In the genomic region with DNA sequence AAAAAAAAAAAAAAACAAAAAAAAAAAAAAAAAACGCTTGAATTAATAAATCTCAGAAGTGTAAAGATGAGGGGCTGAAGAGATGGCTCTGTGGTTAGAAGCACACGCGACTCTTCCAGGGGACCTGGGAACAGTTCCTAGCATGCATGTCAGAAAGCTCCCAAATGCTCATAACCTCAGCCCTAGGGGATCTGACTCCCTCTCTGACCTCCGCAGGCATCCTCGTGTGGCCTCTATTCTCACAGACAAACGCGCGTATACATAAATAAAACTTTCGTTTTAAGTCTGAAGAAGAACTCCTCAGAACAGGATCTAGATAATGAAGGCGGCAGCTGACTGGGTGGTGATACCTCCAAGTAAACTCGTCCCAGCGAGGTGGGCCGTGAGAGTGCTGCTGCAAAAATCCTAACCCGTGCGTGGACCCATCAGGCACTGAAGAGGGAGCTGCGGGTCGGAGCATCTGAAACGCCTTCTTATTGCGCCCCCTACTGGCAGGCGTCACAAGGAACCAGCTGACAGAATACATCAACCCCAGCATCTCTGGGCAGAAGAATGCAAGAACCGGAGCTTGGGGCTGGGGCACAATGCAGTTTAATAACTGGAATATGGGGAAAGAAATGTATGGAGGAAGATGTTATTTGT, we compare ENCODE assay signal across 8 mouse cellular contexts.
DNase-seq lines count a peak whose midpoint lies in the region; ATAC-seq and TF ChIP-seq lines count a peak whose summit lies in the region.

No protein-coding gene starts in this region.

- no peaks in the 10 kb centered on the region for H3K27me3 ChIP-seq in forebrain, embryonic 12.5 days
- H3K27me3 ChIP-seq in liver, embryonic 14.5 days (ENCODE audit: control insufficient read depth, insufficient read depth, low read length) = no peaks in the 10 kb centered on the region
- H3K27me3 ChIP-seq in neural tube, embryonic 12.5 days (replicated peaks) = no peaks in the 10 kb centered on the region

- no peak overlapping the region for H3K27ac ChIP-seq in forebrain, embryonic 12.5 days
- no peak overlapping the region for H3K27ac ChIP-seq in liver, embryonic 14.5 days
- H3K27ac ChIP-seq in neural tube, embryonic 12.5 days = no peak overlapping the region

- no peaks in the 10 kb centered on the region for H3K9me3 ChIP-seq in forebrain, embryonic 12.5 days
- no peaks in the 10 kb centered on the region for H3K9me3 ChIP-seq in liver, embryonic 14.5 days (ENCODE audit: control insufficient read depth, low read length)
- H3K9me3 ChIP-seq in neural tube, embryonic 12.5 days = no peaks in the 10 kb centered on the region

- 11% methylated on average over 21 of the region's 21 CpGs for whole genome bisulfite sequencing in forebrain, embryonic 12.5 days
- 6% methylated on average over 21 of the region's 21 CpGs for WGBS in liver, embryonic 14.5 days (ENCODE audit: insufficient replicate concordance)
- 8% methylated on average over 21 of the region's 21 CpGs for WGBS in neural tube, embryonic 12.5 days

- intact Hi-C loops in heart, postnatal 10 days (cut with DNase I) = loop anchor here (5.0 kb wide), 1 partner anchor 185 kb away; no protein-coding TSS in a partner anchor

- H3K36me3 ChIP-seq in forebrain, embryonic 12.5 days (replicated peaks) = no peaks in the 10 kb centered on the region
- no peaks in the 10 kb centered on the region for H3K36me3 ChIP-seq in liver, embryonic 14.5 days (replicated peaks; ENCODE audit: control insufficient read depth, insufficient read depth, low read depth)
- H3K36me3 ChIP-seq in neural tube, embryonic 12.5 days = no peaks in the 10 kb centered on the region

- H3K4me1 ChIP-seq in forebrain, embryonic 12.5 days = peaks cover 10% of the 10 kb centered on the region
- no peaks in the 10 kb centered on the region for H3K4me1 ChIP-seq in liver, embryonic 14.5 days (replicated peaks; ENCODE audit: control insufficient read depth in 2 of 2, insufficient read depth in 2 of 2, low read length in 1 of 2)
- H3K4me1 ChIP-seq in neural tube, embryonic 12.5 days = no peaks in the 10 kb centered on the region

- H3K9ac ChIP-seq in forebrain, embryonic 12.5 days = no peak overlapping the region
- no peak overlapping the region for H3K9ac ChIP-seq in liver, embryonic 14.5 days (replicated peaks)
- no peak overlapping the region for H3K9ac ChIP-seq in neural tube, embryonic 12.5 days

- ATAC-seq in forebrain, embryonic 12.5 days (ENCODE audit: low FRiP score) = peak; percentile 85
- no peak for ATAC-seq in liver, embryonic 14.5 days (ENCODE audit: insufficient read depth)
- peak; percentile 73 for ATAC-seq in neural tube, embryonic 12.5 days (ENCODE audit: low FRiP score, low read depth)

- peak; percentile 81 for TF ChIP-seq CTCF in liver, embryonic 14.5 days (IDR thresholded peaks at IDR 0.05; ENCODE audit: low read depth)

- DNase-seq in CD4-positive helper T cell, adult 2 months (ENCODE audit: low read depth, low spot score) = peak; percentile 28
- peak; percentile 33 for DNase-seq in c-Kit-positive CD71-negative TER-119-negative erythroid progenitor cells, embryonic 14.5 days (ENCODE audit: low read depth)
- DNase-seq in heart, postnatal 10 days = peak; percentile 60 to 82
- DNase-seq in kidney, postnatal 4 days = peak; percentile 87 to 89
- DNase-seq in liver, embryonic 14.5 days (ENCODE audit: low read depth in 3 of 3, low spot score in 3 of 3) = peak in 2 of 3 experiments; percentile 3 to 7
- peak; percentile 4 to 51 for DNase-seq in thymus, postnatal 10 days (ENCODE audit: low spot score in 2 of 2)

- no peak for TF ChIP-seq EP300 in liver, embryonic 14.5 days (IDR thresholded peaks at IDR 0.05; ENCODE audit: low read depth)

- peak overlapping the region; percentile 30 for H3K4me3 ChIP-seq in forebrain, embryonic 12.5 days (replicated peaks)
- H3K4me3 ChIP-seq in liver, embryonic 14.5 days (ENCODE audit: insufficient read depth in 1 of 2, low read depth in 2 of 2, low read length in 2 of 2) = peak overlapping the region in 1 of 2 experiments; percentile 48; a peak in 2 of 4 replicates
- H3K4me3 ChIP-seq in neural tube, embryonic 12.5 days = peak overlapping the region; percentile 26

- peak overlapping the region; percentile 51 for H3K4me2 ChIP-seq in forebrain, embryonic 12.5 days
- H3K4me2 ChIP-seq in liver, embryonic 14.5 days (ENCODE audit: low read depth) = peak overlapping the region; percentile 40; the same call in 1 of the 2 replicates
- peak overlapping the region; percentile 53 for H3K4me2 ChIP-seq in neural tube, embryonic 12.5 days (replicated peaks)

Comparison
In these comparisons a context has a peak if more than half of its experiments do, and no peak if none do; other contexts are left out.
1. DNase-seq: peak in every context shown above with its lines; median percentile 88 in kidney, postnatal 4 days; 71 in heart, postnatal 10 days; 33 in c-Kit-positive CD71-negative TER-119-negative erythroid progenitor cells, embryonic 14.5 days; 28 in CD4-positive helper T cell, adult 2 months; 28 in thymus, postnatal 10 days; 5 in liver, embryonic 14.5 days.